Mouse (Mus musculus) mouse trophoblast stem cell (cell line): ENCODE data around the gene Tmem52b.
"Not testable (repeated sequence)": the region's sequence is repeated elsewhere in the genome, so short reads cannot be mapped to it uniquely, and the experiment has no call there.

ENCODE experiments used
- in situ Hi-C, 2 experiments: fragments of 300-500 bp; cut with MseI, MboI; formaldehyde crosslinking; loops; 2 replicates in 1 of 2; 3 replicates in 1 of 2; pipeline ENCODE4 v1.15.1; 2025

Gene Tmem52b

DNA sequence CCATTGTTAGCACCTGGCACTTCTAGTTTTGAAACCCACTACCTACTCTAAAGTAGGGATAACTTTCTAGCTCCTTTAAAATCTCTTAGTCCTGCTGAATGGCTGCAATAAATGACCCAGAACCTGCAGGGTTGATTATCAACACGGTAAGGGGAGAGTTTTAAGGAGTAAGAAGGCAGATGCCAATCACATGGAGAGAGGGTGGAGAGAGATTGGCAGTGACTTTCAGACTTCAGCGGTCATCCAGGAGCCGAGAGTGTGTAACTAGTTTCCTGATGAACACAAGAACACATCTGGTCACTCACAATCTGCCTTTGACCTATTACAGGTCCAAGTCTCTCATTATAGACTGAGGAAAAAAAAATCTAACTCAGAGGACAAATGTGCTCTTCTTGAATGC is at the start of gene Tmem52b:
Tmem52b (plus strand) TSS at position 189 of the 400 bp plus-strand sequence.
- in situ Hi-C loops = no loop called here

DNA sequence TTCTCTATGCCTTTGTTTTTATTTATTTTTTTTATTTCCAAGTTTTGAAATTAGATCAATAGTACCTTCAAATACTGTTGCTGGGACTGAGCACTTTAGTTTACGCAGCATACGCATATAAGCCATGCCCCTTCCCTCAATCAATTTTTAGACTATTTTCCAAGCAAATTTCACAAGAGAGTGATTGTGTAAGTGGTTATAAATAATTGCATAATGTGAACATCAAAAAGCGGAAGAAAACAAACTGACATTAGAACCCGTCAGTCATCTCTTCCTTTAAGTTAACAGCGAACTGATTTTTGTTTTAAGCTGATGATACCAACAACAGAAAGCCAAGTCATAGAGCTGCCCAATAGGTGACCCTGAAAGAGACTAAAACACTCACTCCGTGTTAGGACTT is 41.0 kb upstream of the Tmem52b start:
- in situ Hi-C loops = no loop called here

DNA sequence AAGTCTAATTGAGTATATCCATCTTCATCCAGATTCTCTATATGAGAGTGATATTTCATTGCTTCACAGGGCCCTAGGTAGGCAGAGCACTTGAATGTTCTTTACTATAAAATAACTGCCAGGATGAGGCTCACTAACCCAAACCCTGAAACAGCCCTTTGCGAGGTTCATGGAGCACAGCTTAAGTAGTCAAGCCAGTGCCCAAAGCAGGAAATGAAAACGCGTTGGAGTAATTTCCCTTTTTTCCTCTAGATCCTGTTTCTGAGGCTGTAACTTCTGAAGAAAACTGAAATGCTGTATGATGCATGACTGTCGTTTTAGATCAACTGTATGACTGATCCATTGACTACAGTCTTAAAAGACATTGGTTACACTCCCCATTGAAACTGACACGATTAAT is 39.7 kb upstream of the Tmem52b start:
- in situ Hi-C loops = no loop called here

DNA sequence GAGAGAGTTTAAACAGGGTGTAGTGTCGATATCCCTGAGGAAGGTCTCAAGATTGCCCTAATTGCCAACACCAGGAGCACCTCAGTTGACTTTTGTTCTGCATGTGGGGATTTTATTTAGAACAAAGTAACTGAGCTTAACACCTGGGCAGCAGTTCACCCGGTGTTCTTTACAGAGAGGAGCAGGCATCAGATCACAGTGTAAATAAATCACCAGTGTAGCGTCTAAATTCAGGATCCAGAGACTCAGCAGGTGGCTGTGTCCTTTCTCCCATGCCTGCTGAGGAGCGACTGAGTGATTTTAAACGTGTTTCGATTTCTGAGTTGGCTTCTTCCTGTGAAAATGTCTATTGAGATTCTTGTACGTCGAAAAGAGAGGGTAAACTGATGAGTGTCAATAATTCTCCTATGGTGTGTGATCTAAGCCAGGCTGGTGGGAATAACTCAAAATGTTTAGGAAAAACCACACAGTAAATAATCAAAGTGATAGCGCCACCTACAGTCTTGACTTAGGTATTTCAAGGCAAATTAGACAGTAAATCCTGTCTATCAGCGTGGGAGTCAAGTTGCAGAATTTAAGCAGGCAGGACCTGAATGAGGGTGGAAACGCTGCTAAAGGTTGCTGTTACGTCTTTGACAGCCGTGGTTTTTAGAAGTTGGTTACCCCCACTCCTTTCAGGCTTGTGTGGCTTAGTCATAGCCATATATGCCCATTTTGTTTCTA is 35.8 kb upstream of the Tmem52b start:
- in situ Hi-C loops = loop anchor here in 1 of 2 experiments (5.0 kb wide), 1 partner anchor 79 kb away; the partner anchor contains the start of gene Clec1b

DNA sequence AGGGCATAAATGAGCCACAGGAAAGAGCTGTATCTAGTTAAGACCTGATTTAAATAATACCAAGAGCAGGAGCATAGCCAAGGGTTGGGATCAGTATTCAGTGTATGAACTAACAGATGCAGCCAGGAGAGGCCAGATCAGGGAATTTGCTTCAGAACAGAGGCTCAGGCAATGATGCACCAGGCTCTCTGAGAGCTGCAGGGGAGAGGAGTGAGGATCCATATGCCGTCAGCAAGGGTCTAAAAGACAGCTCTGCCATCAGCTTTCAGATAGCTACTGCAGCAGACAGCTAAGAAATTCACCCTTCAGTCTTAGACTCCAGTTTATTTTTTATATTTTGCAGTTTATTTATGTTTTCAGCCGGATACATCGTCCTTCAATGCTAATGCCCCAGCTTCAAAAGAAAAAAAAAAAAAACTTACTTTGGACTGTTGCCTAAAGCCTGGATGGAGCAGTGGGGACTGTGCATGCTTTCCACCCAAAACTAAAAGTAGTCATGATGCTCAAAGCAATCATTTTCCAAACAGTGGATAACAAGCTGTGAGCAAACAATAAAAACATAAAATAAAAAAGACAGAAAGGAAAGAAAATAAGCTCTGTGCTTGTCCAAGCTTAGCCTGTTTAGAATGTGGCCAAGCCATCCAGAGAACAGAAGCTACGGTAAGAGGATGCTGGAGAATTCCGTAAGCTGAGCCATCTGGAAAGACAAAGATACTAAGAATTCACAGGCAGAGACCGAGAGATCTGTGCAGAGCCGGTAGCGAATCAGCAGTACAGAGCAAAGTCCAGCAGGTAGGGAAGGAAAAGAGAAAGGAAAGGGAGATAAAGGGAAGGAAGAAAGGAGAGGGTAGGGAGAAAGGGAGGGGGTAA is 32.0 kb upstream of the Tmem52b start:
- in situ Hi-C loops = no loop called here

DNA sequence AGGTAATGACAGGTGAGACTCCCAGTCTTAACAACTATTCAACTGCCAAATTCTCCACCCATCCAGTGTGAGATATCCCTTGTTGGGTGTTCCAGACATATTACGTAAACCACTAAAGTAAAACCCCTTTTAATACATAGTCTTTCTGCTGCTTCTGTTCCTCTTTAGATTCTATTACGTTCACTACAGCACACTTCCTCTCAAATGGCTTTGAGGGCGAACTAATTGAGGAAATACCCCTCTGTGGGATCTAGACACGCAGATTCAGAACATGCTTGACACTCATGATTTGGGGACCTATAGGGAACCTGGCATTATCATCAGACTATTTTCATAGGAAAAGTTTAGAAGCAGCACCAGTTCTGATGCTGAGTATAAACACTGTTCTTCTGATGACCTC is 17.4 kb upstream of the Tmem52b start:
- in situ Hi-C loops = no loop called here

DNA sequence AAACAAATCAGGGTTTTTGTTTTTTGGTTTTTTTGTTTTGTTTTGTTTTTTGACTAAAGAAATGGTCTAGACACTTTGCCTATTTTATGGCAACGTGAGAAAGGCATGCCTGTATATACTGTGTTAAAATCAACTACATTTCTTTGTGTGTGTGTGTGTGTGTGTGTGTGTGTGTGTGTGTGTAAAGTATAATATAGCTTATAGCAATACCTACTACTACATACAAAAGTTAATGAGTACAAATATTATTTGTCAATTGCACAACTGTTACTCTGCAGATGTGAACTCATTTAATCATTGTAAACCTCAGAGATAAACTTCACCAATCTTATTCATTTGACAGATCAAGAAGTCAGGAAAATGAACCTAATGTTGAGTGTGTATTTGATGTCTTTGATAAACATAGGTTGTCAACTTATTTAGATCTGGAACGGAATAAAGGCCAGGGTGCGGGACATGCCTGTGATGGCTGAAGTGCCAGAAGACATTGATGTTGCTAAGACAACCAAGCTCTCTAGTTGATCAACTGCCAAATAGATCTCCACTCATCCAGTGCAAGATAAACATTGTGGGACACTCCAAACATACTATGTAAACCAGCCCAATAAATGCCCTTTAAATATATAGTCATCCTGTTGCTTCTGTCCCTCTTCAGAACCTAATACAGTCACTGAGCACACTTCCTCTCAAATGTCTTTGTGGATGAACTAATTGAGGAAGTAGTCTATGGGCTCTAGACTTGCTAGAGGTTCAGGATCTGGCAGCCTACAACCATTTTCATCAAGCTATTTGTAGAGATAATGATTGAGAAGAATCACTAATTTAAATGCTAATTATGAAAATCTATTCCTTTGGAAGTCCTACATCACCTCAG is 14.8 kb upstream of the Tmem52b start:
- in situ Hi-C loops = no loop called here

DNA sequence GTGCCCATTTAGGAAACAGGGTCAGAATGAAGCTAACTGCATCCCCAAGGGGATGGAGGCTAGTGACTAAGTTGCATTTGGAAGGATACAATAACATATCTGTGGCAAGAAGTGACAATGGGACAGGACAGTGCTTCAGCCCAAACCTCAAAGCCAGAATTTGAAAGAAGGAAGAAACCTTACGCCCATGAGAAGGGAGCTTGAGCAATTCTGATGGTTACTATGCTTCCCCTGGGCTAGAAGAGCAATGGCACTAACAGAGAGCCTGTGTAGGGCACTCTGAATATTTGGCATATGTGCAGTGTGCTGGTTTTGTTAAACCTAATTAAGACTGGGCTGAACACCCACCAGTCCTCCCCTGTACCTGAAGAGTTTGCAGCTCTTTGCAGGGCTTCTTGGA is 12.8 kb upstream of the Tmem52b start:
- in situ Hi-C loops = not testable (repeated sequence)

DNA sequence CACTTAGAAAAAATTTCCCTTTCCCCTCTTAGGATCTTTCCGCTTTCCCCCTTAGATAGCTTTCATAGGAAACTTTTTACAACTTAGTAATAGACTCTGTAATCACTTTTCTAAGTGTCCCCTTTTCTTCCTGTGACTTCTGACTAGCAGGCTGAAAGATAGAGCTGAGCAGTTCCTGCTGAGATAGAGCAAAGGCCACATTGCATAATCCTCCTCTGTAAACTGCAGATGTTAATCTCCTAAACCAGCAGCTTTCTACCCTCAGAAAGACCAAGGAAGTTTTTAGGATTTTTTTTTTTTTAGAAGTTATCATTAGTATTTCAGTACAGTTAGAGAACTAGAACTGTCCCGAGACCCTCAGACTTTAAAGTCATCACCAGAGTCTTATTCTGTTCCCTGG is 8.9 kb upstream of the Tmem52b start:
- in situ Hi-C loops = no loop called here

DNA sequence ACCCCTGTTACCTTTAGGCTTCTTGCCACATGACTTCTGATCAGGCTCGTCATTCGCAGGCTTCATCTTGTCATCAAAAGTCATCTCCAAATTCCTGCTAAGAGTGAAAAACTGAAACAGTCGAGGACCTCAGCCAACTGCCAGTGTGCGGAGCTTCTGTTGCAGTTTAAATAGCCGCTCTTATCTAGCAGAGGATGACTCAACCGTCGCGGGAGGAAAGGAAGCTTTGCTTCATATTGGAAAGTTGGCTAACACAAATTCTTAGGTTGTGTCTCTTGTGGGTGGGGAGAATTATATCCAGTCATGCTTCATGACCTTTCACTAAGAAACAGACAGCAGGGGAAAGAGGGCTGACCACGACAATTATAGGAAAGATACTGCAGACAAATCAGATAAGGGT is 5.3 kb upstream of the Tmem52b start, which contains the start of gene Olr1:
Olr1 (minus strand) TSS at position 142 of the 400 bp plus-strand sequence.
- in situ Hi-C loops = no loop called here

DNA sequence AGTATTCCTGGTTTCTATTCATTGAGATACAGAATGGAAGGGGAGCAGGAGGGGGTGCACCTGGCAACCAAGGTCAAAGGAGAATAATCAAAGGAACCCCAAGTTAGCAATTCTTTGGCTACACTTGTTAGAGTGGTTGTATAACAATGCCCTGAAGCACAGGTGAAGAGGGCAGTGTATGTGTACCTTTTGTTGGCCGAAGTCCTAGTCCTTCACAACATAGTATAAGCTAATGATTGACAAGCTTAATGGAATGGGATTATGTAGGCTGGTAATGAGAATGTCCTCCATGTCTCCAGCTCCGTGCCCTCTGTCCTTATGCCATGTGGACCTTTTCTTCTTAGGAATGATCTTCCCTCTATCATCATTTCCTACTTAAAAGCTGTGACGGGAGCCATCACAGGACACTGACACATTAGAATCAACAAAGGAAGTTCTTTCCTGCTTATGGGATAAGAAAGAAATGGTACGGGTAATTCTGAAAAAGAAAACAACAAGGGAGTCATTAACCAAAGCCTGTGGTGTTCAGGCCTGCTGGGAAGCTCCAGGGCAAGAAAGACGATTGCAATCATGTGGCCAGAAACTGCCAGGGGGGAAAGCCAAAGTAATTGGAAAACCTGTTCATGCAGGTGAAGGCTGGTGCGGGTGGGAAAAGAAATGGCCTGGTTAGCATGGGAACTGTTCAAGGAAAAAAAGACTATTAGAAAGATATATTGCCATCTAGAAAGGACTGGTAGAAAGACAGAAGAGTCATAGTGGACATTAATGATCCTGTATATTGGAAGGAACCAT is 2.0 kb upstream of the Tmem52b start:
- in situ Hi-C loops = no loop called here

DNA sequence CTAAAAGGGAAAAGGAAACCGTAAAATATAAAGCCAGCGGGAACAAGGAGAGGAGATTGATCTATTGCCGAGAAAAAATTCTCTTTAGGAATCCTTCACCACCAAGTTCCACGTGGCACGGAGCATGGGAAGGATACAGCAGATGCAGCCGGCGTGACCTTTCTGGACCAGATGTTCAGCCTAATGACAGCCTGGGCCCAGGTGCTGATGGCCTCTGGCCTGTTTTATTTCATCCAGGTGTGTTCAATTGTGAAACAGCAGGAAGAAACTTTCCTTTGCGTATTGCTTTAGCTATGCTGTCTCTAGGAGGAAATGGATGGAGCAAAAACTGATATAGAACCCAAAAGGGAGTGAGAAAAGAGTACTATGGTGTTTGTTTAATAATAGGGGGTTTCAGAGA is 513 bp downstream of the Tmem52b start:
- in situ Hi-C loops = no loop called here

DNA sequence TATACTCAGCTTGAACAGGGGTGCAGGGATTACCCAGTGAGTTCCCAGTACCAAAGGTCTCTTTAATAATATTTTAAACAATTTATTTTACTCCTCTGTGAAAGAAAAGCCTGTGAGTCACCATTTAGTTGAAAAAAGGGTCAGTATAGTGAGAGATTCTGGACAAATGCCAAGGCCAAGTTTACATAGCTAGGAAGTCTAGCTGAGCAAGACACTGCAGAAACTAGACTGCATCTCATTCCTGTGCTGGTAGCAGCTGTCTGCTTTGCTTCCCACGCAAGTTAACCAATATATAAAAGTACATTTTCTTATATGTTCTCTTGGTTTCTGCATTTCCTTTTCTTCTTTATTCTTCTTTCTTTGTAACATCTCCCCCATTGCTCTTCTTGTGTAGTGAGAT is 1.1 kb downstream of the Tmem52b start:
- in situ Hi-C loops = no loop called here

DNA sequence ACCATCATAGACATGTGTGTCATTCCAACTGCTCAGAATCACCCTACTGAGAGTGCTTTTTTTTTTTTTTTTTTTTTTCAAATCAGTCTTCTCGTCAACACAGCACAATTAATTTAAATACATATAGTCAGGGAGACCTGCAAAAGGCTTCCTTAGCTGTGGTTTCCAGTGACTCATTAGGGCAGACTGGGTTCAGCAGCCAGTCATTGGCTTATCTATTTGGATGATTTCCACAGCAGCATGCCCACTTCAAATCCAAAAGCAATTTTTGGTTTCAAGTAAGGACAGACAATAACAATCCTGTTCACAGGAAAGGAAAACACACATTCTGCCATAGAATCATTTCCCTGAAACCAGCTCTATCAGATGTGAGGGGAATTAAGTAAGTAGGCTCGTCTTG is 2.0 kb downstream of the Tmem52b start:
- in situ Hi-C loops = no loop called here

DNA sequence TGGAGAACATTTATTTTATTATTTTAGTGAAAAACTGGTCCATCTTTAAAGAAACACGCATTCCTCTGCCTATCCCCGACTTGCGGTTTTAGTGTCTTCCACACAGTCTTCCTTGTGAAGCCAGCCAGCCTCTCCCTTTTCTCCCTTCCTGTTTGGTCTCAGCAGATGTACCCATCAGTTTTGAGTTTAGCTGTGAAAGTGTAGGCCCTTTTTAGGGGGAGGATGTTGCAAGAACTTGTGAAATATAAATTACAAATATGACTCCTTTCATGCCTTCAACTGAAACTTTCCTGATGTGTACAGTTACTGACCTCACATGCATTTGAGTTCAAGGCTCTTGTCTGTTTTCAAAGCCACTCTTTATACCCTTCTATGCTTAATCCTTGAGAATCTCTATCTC is 2.7 kb downstream of the Tmem52b start:
- in situ Hi-C loops = no loop called here

DNA sequence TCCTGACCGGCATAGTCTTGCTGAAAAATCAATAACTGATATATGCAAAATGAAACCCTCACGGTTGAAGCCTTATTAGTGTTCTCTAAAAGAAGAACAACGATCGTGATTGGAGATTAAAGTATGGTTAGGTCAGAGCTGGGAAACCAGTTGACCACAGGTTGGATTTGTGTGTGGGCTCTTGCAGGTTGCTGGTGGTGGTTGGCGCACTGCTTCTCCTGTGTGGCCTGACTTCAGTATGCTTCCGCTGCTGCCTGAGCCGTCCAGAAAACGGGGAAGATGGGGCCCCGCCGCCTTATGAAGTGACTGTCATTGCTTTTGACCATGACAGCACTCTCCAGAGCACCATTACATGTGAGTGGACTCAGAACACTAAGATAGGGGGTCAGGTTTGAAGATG is 4.0 kb downstream of the Tmem52b start:
- in situ Hi-C loops = no loop called here

DNA sequence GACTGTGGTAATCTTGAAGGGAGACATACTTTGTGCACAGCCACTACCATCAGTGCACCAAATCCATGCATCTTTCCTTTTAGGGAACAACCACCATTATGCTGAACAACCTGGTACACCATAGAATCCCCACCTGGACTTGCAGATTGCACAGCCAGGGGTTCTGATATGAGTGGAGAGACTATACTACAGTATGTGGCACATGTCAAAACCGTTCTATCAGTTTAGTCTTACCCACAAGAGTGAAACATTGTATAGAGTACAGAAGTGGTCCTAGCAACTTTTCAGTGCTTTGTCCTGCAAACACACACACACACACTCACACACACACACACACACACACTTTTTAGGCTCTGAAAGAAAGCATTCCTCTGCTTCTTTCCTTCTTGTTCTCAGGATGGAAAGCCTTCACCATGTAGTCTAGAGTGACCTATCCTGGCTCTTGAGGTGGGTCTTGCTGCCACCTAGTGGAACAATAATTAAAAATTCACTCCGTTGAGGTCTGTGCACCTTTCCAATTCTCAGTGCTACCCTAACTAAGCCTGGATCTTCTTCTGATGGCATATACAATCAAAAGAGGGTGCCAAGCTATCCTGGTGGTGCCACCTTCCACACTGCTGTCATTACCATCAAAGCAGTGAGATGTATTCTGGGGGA is 5.5 kb downstream of the Tmem52b start:
- in situ Hi-C loops = no loop called here

DNA sequence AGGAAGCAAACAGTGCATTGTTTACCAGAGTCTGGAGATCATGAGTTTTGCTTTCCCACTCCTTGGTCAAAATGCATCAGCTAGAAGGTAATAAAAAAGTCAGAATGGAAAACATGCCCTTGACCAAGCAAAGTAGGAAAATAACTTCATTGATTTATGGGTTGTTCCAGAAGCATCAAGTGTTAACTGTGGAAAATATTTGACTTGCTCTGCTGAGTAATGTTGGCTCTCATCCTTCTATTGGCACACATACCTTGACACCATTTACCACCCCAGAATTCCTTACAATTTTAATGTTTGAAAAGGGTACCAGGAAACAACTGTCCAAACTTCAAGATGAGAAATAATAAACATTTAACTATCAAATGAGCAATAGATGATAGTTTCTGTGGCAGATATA is 13.7 kb downstream of the Tmem52b start:
- in situ Hi-C loops = loop anchor here in 1 of 2 experiments (25.0 kb wide), 1 partner anchor 689 kb away; the partner anchor contains the start of genes Gm44511 and Klrb1b

DNA sequence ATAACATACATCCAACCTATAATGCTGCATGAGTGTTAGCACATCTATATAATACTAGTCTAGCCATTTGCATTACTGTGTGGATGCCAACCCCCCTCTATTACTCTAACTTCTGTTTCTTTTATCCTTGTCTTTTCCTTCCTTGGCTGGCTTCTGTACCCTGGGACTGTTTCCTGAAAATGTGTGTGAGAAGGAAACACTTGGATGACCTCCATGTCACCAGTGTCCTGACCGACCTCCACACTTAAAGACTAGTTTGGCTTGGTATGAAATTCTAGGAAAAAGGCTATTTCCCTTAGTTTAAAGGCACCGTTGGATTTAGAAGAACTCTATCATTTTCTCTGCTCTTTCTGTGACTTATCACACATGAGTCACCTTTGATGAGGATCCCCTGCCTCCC is 15.1 kb downstream of the Tmem52b start:
- in situ Hi-C loops = loop anchor here in 1 of 2 experiments (25.0 kb wide), 1 partner anchor 690 kb away; the partner anchor contains the start of genes Gm44511 and Klrb1b

DNA sequence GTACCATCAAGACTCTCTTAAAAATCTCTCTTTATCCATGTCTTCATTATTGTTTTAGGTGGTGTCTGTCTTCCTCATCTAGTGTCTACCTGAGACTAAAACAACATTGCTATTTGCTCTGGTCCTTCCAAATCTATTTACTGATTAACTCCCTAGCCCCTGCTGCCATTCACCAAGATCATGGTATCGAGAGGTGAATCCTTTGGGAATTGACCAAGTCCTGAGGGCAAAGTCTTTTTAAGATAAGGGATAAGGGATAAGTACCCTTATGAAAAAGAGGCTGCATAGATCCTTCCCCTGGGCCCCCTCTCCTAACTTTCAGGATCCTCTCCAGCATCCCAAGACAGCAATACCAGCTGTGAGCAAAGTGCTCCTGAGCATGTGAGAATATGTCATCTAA is 17.2 kb downstream of the Tmem52b start:
- in situ Hi-C loops = loop anchor here in 1 of 2 experiments (25.0 kb wide), 1 partner anchor 692 kb away; the partner anchor contains the start of genes Gm44511 and Klrb1b
